Mouse (Mus musculus) midbrain, embryonic 14.5 days (tissue): ENCODE data around the gene B3gnt9. TPM values are rescaled to one million over a fixed set of nuclear protein-coding genes. Genes with fewer than 3 reads are reported as not detected.
A peak's percentile ranks its signal among the peaks of the same experiment; 100 is the strongest.
"Not testable (repeated sequence)": the region's sequence is repeated elsewhere in the genome, so short reads cannot be mapped to it uniquely, and the experiment has no call there.

Experiments used
- ATAC-seq: fragments of 200-750 bp; cut with Nextera tagmentation; 2 replicates; pipeline ENCODE4 v1.8.0; 2017; ENCODE audit warnings: moderate number of reproducible peaks, moderate library complexity; ENCODE audit not compliant: low FRiP score, low TSS enrichment
- DNase-seq: peaks from one replicate; pipeline ENCODE4 v3.0.0-alpha.2; 2015
- H3K27ac ChIP-seq: fragments of 300-500 bp; sonication (generic); replicated peaks from 2 replicates; pipeline ENCODE4 v1.5.1; 2014; ENCODE audit warnings: mild to moderate bottlenecking, low read depth, low read length, moderate library complexity
- H3K27me3 ChIP-seq: fragments of 300-500 bp; sonication (generic); 2 replicates; pipeline ENCODE4 v1.6.1; 2014; ENCODE audit warnings: low read length, control low read depth, mixed read lengths; ENCODE audit not compliant: control insufficient read depth, insufficient read depth
- H3K36me3 ChIP-seq: fragments of 300-500 bp; sonication (generic); 2 replicates; pipeline ENCODE4 v1.6.1; 2014; ENCODE audit warnings: low read length, control low read depth; ENCODE audit not compliant: control insufficient read depth, insufficient read depth
- H3K4me1 ChIP-seq: fragments of 300-500 bp; sonication (generic); 2 replicates; pipeline ENCODE4 v1.6.1; 2014; ENCODE audit warnings: mild to moderate bottlenecking, antibody characterized with exemption, low read length, control low read depth; ENCODE audit not compliant: control insufficient read depth, insufficient read depth
- H3K4me2 ChIP-seq: fragments of 300-500 bp; sonication (generic); 2 replicates; pipeline ENCODE4 v1.6.1; 2014; ENCODE audit warnings: mild to moderate bottlenecking, low read length, moderate library complexity
- H3K4me3 ChIP-seq: fragments of 300-500 bp; sonication (generic); replicated peaks from 2 replicates; pipeline ENCODE4 v1.5.1; 2014; ENCODE audit warnings: low read depth, low read length
- H3K9ac ChIP-seq: fragments of 300-500 bp; sonication (generic); replicated peaks from 2 replicates; pipeline ENCODE4 v1.6.1; 2014; ENCODE audit warnings: mild to moderate bottlenecking, low read length, moderate library complexity
- H3K9me3 ChIP-seq: fragments of 300-500 bp; sonication (generic); 2 replicates; pipeline ENCODE4 v1.6.1; 2016; ENCODE audit warnings: low read length, control low read depth, mixed read lengths; ENCODE audit not compliant: control insufficient read depth
- WGBS: fragments of 180-500 bp; shearing (Covaris S2); extraction: QIAGEN DNeasy Blood & Tissue Kit; methylation state at CpG from one replicate; pipeline ENCODE4 v1.1.7; 2014; 5-methylcytosine and 5-hydroxymethylcytosine counted together
- polyA plus RNA-seq: library from polyadenylated mRNA; unstranded; fragments of >200 nt; fragmentation: Nextera tagmentation; extraction: Ambion mirVana; gene quantifications from 2 replicates; pipeline ENCODE4 v1.2.1, GENCODE M21; 2014

The B3gnt9 gene
- polyA plus RNA-seq, 1 experiment from 2014 or later = 5.6 TPM

DNA sequence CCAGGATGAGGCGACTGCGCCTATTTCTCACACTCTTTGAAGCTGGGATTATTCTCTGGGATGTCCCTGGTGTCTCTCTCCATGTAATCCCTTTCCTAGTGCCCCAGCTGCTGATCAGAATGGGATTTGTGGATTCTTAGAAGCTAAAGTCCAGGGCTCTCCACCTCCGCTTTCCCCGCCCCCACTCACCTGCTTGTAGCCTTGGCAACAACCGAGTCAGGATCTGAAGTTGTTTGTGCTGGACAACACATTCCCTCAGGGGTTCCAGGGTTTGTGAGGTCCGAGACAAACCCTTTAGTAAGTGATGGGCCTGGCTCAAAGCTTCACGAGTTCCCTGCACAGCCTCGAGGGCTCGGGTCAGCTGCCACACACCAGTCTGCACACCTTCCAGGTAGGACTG, 39.8 kb upstream of the B3gnt9 start:
- WGBS = 59% methylated on average over 9 of the region's 9 CpGs
- Histone ChIP-seq H3K9me3 (no peaks in the 10 kb centered on the region), H3K27ac (no peak overlapping the region), H3K4me1 (peaks cover 22% of the 10 kb centered on the region), H3K27me3 (peaks cover 10% of the 10 kb centered on the region; the same call in 1 of the 2 replicates), H3K4me3 (no peak overlapping the region), H3K4me2 (no peak overlapping the region), H3K36me3 (peaks cover 12% of the 10 kb centered on the region), H3K9ac (no peak overlapping the region)
- no peak for ATAC-seq
- DNase-seq = no peak

GRCm38 (mm10) chr8:105293405-105293804, 38.5 kb upstream of the B3gnt9 start:
- H3K27me3 ChIP-seq = peaks cover 10% of the 10 kb centered on the region; the same call in 1 of the 2 replicates
- no peak overlapping the region for H3K27ac ChIP-seq
- no peak overlapping the region for H3K4me3 ChIP-seq
- ATAC-seq = no peak
- H3K36me3 ChIP-seq = no peaks in the 10 kb centered on the region
- 67% methylated on average over 19 of the region's 19 CpGs for WGBS
- H3K4me2 ChIP-seq = no peak overlapping the region
- no peak for DNase-seq
- no peak overlapping the region for H3K9ac ChIP-seq
- no peaks in the 10 kb centered on the region for H3K9me3 ChIP-seq
- peaks cover 15% of the 10 kb centered on the region for H3K4me1 ChIP-seq

DNA sequence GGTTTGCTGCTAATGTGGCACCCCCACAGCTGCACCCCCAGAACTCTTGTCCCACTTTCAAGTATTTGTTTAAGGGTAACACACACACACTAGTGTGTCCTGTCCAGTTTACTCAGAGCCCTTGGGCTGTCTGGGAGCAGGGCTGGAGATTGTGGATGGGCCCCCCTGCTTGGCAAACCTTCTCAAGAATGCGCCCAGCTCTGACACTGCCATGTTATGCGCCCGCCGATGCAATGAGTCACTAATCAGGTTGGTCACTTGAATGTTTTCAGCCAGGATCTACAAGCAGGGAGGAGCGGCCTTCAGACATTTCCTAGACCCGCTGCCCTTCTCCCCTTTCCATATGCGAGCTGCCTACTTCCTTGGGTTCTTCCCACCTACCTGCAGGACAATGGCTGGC, 37.5 kb upstream of the B3gnt9 start:
- H3K36me3 ChIP-seq = no peaks in the 10 kb centered on the region
- H3K27me3 ChIP-seq = peaks cover 10% of the 10 kb centered on the region; the same call in 1 of the 2 replicates
- DNase-seq (no peak), ATAC-seq (no peak)
- no peak overlapping the region for H3K4me2 ChIP-seq
- H3K27ac ChIP-seq = no peak overlapping the region
- no peak overlapping the region for H3K4me3 ChIP-seq
- no peaks in the 10 kb centered on the region for H3K9me3 ChIP-seq
- 87% methylated on average over 7 of the region's 7 CpGs for WGBS
- peaks cover 21% of the 10 kb centered on the region for H3K4me1 ChIP-seq
- H3K9ac ChIP-seq = no peak overlapping the region

GRCm38 (mm10) chr8:105291802-105292201, 36.8 kb upstream of the B3gnt9 start:
- DNase-seq, H3K36me3 ChIP-seq, H3K9me3 ChIP-seq, H3K27me3 ChIP-seq, H3K4me2 ChIP-seq, H3K4me3 ChIP-seq, H3K27ac ChIP-seq, ATAC-seq, H3K9ac ChIP-seq: not testable (repeated sequence)
- 73% methylated on average over 3 of the region's 3 CpGs for WGBS
- peaks cover 28% of the 10 kb centered on the region for H3K4me1 ChIP-seq

DNA sequence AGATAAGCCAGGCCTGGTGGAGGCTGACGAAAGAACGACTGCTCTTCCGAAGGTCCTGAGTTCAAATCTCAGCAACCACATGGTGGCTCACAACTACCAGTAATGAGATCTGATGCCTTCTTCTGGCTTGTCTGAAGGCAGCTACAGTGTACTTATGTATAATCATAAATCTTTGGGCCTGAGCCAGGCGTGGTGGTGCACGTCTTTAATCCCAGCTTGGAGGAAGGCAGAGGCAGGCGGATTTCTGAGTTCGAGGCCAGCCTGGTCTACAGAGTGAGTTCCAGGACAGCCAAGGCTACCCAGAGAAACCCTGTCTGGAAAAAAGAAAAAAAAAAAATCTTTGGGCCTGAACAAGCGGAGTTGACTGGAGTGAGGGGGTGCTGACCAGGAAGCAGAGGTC, 36.4 kb upstream of the B3gnt9 start:
- not testable (repeated sequence) for H3K4me3 ChIP-seq, ATAC-seq, H3K27me3 ChIP-seq, H3K9me3 ChIP-seq, H3K4me2 ChIP-seq, H3K27ac ChIP-seq, H3K9ac ChIP-seq, DNase-seq, H3K36me3 ChIP-seq
- peaks cover 32% of the 10 kb centered on the region for H3K4me1 ChIP-seq
- WGBS = 82% methylated on average over 8 of the region's 8 CpGs

DNA sequence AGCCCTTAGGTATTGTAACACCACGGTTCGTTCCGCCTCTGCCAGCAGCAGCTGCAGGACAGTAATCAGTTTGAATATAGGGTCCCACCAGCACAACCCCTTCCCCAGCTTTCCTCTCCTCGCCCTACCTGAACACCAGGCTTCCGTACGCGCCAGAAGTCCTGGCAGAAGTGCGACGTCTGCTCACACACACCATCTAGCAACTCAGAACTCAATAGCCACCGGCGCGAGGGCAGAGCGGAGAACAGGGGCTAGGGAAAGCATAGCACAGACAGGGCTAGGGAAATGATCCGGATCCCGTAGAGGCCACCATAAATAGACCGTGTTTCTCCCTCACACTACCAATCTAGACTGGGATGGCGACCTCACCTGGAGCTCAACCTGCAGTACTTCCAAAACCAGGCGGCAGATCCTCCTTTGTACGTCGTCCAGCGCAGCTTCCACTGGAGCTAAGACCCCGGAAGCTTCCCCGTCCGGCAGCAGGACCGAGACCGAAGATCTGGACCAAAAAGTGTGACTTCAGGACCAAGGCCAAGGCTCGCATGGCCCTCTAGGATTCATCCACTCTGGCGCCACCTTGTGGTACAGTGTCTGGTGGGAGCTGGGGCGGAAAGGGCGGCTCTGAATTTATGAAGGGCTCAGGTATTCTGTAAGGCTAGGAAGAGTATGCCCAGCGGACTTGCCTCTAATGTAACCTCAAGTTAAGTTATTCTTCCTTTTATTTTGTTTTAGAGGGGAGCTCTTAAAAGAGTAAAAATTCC, 35.8 kb upstream of the B3gnt9 start:
- ATAC-seq = no peak
- no peak overlapping the region for H3K27ac ChIP-seq
- H3K36me3 ChIP-seq = no peaks in the 10 kb centered on the region
- peak overlapping the region; percentile 49 for H3K4me3 ChIP-seq
- peak; percentile 90 for DNase-seq
- 4% methylated on average over 31 of the region's 31 CpGs for WGBS
- H3K27me3 ChIP-seq = peaks cover 10% of the 10 kb centered on the region; the same call in 1 of the 2 replicates
- H3K4me2 ChIP-seq = peak overlapping the region; percentile 67
- peak overlapping the region; percentile 7; the same call in 1 of the 2 replicates for H3K9ac ChIP-seq
- H3K9me3 ChIP-seq = no peaks in the 10 kb centered on the region
- peaks cover 38% of the 10 kb centered on the region for H3K4me1 ChIP-seq

- Histone ChIP-seq H3K9ac (peak within 1 kb of the TSS; percentile 66), H3K27me3 (peaks cover 10% of the 10 kb centered on the region; the same call in 1 of the 2 replicates), H3K27ac (peak within 1 kb of the TSS; percentile 94), H3K36me3 (peaks cover 8% of the 10 kb centered on the region), H3K4me2 (peak within 1 kb of the TSS; percentile 67), H3K9me3 (no peaks in the 10 kb centered on the region), H3K4me3 (peak within 1 kb of the TSS; percentile 49), H3K4me1 (peaks cover 42% of the 10 kb centered on the region)
- ATAC-seq = peak; percentile 43
- 1% methylated on average over 43 of the region's 43 CpGs for WGBS
- DNase-seq = peak; percentile 76
Measured at GRCm38 (mm10) chr8:105289805-105290460, 35.0 kb upstream of the B3gnt9 start, which contains the start of gene 4931428F04Rik. Gene 4931428F04Rik, minus strand, starts transcription at chr8:105289864.

GRCm38 (mm10) chr8:105288958-105289732, 34.2 kb upstream of the B3gnt9 start:
- Histone ChIP-seq H3K4me3 (peak overlapping the region; percentile 49), H3K4me1 (peaks cover 42% of the 10 kb centered on the region), H3K36me3 (peaks cover 14% of the 10 kb centered on the region), H3K27me3 (peaks cover 10% of the 10 kb centered on the region; the same call in 1 of the 2 replicates), H3K9ac (peak overlapping the region; percentile 66), H3K27ac (peak overlapping the region; percentile 94), H3K4me2 (peak overlapping the region; percentile 67), H3K9me3 (no peaks in the 10 kb centered on the region)
- peak; percentile 93 for ATAC-seq
- under 1% methylated on average over 53 of the region's 53 CpGs for WGBS
- peak; percentile 100 for DNase-seq
